Mouse (Mus musculus) stomach, postnatal 0 days (tissue): Measurements from ENCODE around the gene Adamtsl1.

Source experiments
- CTCF ChIP-seq: IDR thresholded peaks from 2 replicates; pipeline ENCODE4 v1.5.1; 2016; ENCODE audit warnings: antibody characterized with exemption, low read depth, mild to moderate bottlenecking, moderate library complexity
- EP300 ChIP-seq: optimal IDR thresholded peaks from 2 replicates; pipeline ENCODE3; 2016; ENCODE audit warnings: antibody characterized with exemption

DNA sequence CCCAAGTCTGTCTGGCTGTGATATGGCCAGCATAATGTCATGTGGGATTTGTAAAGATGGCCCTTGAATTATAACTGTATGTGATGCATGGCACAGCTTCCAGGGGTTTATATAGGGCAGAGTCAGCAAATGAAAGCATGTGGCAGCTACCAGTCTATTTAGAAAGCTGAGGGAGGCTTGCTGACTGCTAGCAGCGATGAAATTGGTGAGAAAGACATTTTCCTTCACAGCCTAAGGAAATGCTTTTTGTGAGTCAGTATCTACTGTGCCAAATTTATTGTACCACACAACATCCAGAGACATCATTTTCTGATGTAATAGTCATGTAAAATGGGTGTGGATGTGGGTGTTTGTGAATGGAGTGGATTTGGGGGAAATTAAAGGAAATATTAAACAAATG, 214.4 kb downstream of the Adamtsl1 start:
- TF ChIP-seq CTCF (no peak), EP300 (no peak)
